8 mouse cellular contexts compared by ENCODE assay signal in genomic region chr12:12708954-12709523, GRCm38 (mm10).
A peak's percentile ranks its signal among the peaks of the same experiment; 100 is the strongest.
DNase-seq lines count a peak whose midpoint lies in the region; ATAC-seq lines count a peak whose summit lies in the region.
"Had no signal": no experiment of that assay in that cellular context is flagged by ENCODE, and none has a peak within 500 bp of the region (broad histone marks: within the 10 kb centered on the region; RNA-seq: fewer than 3 reads in every experiment).

No protein-coding gene starts in this region.

- H3K9ac ChIP-seq in midbrain, embryonic 11.5 days (ENCODE audit: low read length), result peak overlapping the region; percentile 2; the same call in 1 of the 2 replicates
- H3K9ac ChIP-seq in liver, embryonic 12.5 days, result no peak overlapping the region

- peak; percentile 37 to 58 for DNase-seq in right cerebral cortex, postnatal 10 days (ENCODE audit: low spot score in 2 of 2)
- DNase-seq in right cerebral cortex, postnatal 14 days, result no peak
- peak; percentile 49 for DNase-seq in forebrain, embryonic 10.5 days (ENCODE audit: extremely low spot score, low spot score)
- DNase-seq in midbrain, embryonic 11.5 days (ENCODE audit: low spot score, missing footprints), result peak; percentile 95
- DNase-seq in urinary bladder, postnatal 25 days (ENCODE audit: low spot score), result no peak
- no peak for DNase-seq in thymus, postnatal 25 days

- peak overlapping the region; percentile 83 for H3K27ac ChIP-seq in forebrain, embryonic 10.5 days
- peak overlapping the region; percentile 66 for H3K27ac ChIP-seq in midbrain, embryonic 11.5 days (ENCODE audit: low read depth, low read length)
- H3K27ac ChIP-seq in liver, embryonic 12.5 days, result no peak overlapping the region
- H3K27ac ChIP-seq: macrophage had no signal

- ATAC-seq in midbrain, embryonic 11.5 days (ENCODE audit: low FRiP score), result peak; percentile 75
- no peak for ATAC-seq in liver, embryonic 12.5 days

- H3K4me1 ChIP-seq in forebrain, embryonic 10.5 days, result peaks cover 46% of the 10 kb centered on the region
- peaks cover 24% of the 10 kb centered on the region for H3K4me1 ChIP-seq in midbrain, embryonic 11.5 days (ENCODE audit: control insufficient read depth, insufficient read depth, low read length)
- no peaks in the 10 kb centered on the region for H3K4me1 ChIP-seq in liver, embryonic 12.5 days

- H3K36me3 ChIP-seq in forebrain, embryonic 10.5 days (replicated peaks), result 0 out of 2 replicates have a peak, but pooled peaks cover 4% of the 10 kb centered on the region
- 0 out of 2 replicates have a peak, but pooled peaks cover 4% of the 10 kb centered on the region for H3K36me3 ChIP-seq in midbrain, embryonic 11.5 days (ENCODE audit: control insufficient read depth, insufficient read depth, low read length)
- H3K36me3 ChIP-seq in liver, embryonic 12.5 days, result no peaks in the 10 kb centered on the region

- peak overlapping the region; percentile 21 for H3K4me3 ChIP-seq in forebrain, embryonic 10.5 days
- no peak overlapping the region for H3K4me3 ChIP-seq in midbrain, embryonic 11.5 days (ENCODE audit: low read depth, low read length)
- no peak overlapping the region for H3K4me3 ChIP-seq in liver, embryonic 12.5 days

- H3K9me3 ChIP-seq in forebrain, embryonic 10.5 days, result peaks cover 7% of the 10 kb centered on the region
- H3K9me3 ChIP-seq in midbrain, embryonic 11.5 days (ENCODE audit: control insufficient read depth, low read length), result peaks cover 7% of the 10 kb centered on the region; the same call in 1 of the 2 replicates
- no peaks in the 10 kb centered on the region for H3K9me3 ChIP-seq in liver, embryonic 12.5 days (replicated peaks)

- peak overlapping the region; percentile 16 for H3K4me2 ChIP-seq in midbrain, embryonic 11.5 days
- no peak overlapping the region for H3K4me2 ChIP-seq in liver, embryonic 12.5 days

- 12% methylated on average over 14 of the region's 14 CpGs for WGBS in forebrain, embryonic 10.5 days
- WGBS in midbrain, embryonic 11.5 days, result 4% methylated on average over 14 of the region's 14 CpGs
- 49% methylated on average over 14 of the region's 14 CpGs for WGBS in liver, embryonic 12.5 days (ENCODE audit: insufficient replicate concordance)

- H3K27me3 ChIP-seq in forebrain, embryonic 10.5 days (ENCODE audit: poor library complexity, severe bottlenecking), result no peaks in the 10 kb centered on the region; the same call in 1 of the 2 replicates
- H3K27me3 ChIP-seq in midbrain, embryonic 11.5 days (ENCODE audit: control insufficient read depth, insufficient read depth, low read length), result no peaks in the 10 kb centered on the region
- H3K27me3 ChIP-seq in liver, embryonic 12.5 days (replicated peaks), result no peaks in the 10 kb centered on the region

Comparison
In these comparisons a context has a peak if more than half of its experiments do, and no peak if none do; other contexts are left out.
1. DNase-seq: peak in right cerebral cortex, postnatal 10 days (2 of 2), forebrain, embryonic 10.5 days (single experiment) and midbrain, embryonic 11.5 days (single experiment); none in right cerebral cortex, postnatal 14 days (single experiment), urinary bladder, postnatal 25 days (single experiment) and thymus, postnatal 25 days (single experiment).